Mouse (Mus musculus): ENCODE data around the gene Ttc41. TPM values are rescaled to one million over a fixed set of nuclear protein-coding genes. Genes with fewer than 3 reads are reported as not detected.
A peak's percentile ranks its signal among the peaks of the same experiment; 100 is the strongest.

Gene Ttc41
- polyA plus RNA-seq, 1 experiment from 2014 or later = 3.7 TPM

DNA sequence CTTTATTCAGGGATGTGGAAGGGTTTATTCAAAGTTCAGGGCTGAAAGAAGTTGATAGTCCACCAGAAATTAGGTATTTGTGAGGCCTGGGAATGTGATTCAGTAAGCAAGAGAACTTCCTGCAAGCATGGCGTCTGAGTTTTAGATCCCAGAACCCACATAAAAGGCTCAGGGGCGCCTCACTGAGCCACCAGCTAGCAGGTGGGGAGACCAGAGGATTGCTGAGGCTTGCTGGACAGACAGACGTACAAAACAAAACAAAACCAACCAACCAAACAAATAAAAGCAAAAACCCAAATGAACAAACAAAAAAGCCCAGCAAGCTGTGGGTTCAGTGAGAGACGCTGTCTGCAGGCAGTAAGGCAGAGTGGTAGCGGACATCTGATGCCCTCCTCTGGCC, 77.0 kb downstream of the Ttc41 start:
- no peak for DNase-seq (ENCODE audit: low spot score)
- ATAC-seq (replicated peaks; ENCODE audit: low FRiP score, low TSS enrichment, low read depth) = no peak
- no peaks in the 10 kb centered on the region for H3K27me3 ChIP-seq (replicated peaks; ENCODE audit: control insufficient read depth, insufficient read depth, low read length)
- no peak overlapping the region for H3K4me3 ChIP-seq (ENCODE audit: low read depth, low read length)
- no peak overlapping the region for H3K4me2 ChIP-seq (ENCODE audit: low read length)
- H3K9ac ChIP-seq (ENCODE audit: low read length) = no peak overlapping the region
- no peaks in the 10 kb centered on the region for H3K9me3 ChIP-seq (ENCODE audit: control insufficient read depth, low read length)
- H3K36me3 ChIP-seq (ENCODE audit: control insufficient read depth, insufficient read depth, low read length) = no peaks in the 10 kb centered on the region
- 0 out of 2 replicates have a peak overlapping the region, but pooled peaks have one; percentile 33 for H3K27ac ChIP-seq (ENCODE audit: low read depth)
- peaks cover 18% of the 10 kb centered on the region for H3K4me1 ChIP-seq (replicated peaks; ENCODE audit: control insufficient read depth, insufficient read depth, low read length)
- whole genome bisulfite sequencing = 66% methylated on average over 5 of the region's 5 CpGs

GRCm38 (mm10) chr10:86783561-86783960, 78.0 kb downstream of the Ttc41 start:
- Histone ChIP-seq H3K4me1 (replicated peaks; ENCODE audit: control insufficient read depth, insufficient read depth, low read length) (peaks cover 15% of the 10 kb centered on the region), H3K9me3 (ENCODE audit: control insufficient read depth, low read length) (no peaks in the 10 kb centered on the region), H3K27me3 (replicated peaks; ENCODE audit: control insufficient read depth, insufficient read depth, low read length) (no peaks in the 10 kb centered on the region), H3K36me3 (ENCODE audit: control insufficient read depth, insufficient read depth, low read length) (no peaks in the 10 kb centered on the region), H3K9ac (ENCODE audit: low read length) (no peak overlapping the region), H3K27ac (ENCODE audit: low read depth) (no peak overlapping the region), H3K4me3 (ENCODE audit: low read depth, low read length) (no peak overlapping the region), H3K4me2 (ENCODE audit: low read length) (no peak overlapping the region)
- WGBS = 72% methylated on average over 5 of the region's 5 CpGs
- ATAC-seq (replicated peaks; ENCODE audit: low FRiP score, low TSS enrichment, low read depth) (no peak), DNase-seq (ENCODE audit: low spot score) (no peak)

DNA sequence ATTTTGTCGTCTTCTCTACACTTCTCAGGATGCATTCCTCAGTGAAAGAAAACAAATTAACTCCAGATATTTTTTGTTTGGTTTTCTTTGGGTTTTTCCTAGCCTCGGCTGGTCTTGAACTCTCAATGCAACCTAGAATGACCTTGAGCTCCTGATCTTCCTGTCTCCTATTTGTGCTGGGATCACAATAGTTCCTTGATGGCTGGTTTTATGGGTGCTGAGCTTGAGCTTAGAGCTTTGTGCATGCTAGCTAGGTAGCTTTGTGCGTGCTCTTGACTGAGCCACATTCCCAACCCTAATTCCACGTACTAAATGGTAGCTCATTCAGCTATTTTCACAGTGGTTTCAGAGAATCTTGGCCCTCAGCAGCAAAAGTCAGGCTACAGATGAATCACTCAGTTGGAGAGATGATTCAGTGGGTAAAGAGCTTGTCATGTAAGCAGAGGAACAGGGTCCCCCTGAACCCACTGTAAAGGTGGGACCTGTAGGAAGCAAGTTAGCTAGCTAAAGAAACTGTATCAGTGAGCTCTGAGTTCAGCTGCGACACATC, 78.6 kb downstream of the Ttc41 start:
- ATAC-seq (replicated peaks; ENCODE audit: low FRiP score, low TSS enrichment, low read depth) (no peak), DNase-seq (ENCODE audit: low spot score) (no peak)
- Histone ChIP-seq H3K27me3 (replicated peaks; ENCODE audit: control insufficient read depth, insufficient read depth, low read length) (no peaks in the 10 kb centered on the region), H3K9me3 (ENCODE audit: control insufficient read depth, low read length) (no peaks in the 10 kb centered on the region), H3K4me3 (ENCODE audit: low read depth, low read length) (no peak overlapping the region), H3K27ac (ENCODE audit: low read depth) (no peak overlapping the region), H3K36me3 (ENCODE audit: control insufficient read depth, insufficient read depth, low read length) (no peaks in the 10 kb centered on the region), H3K9ac (ENCODE audit: low read length) (no peak overlapping the region), H3K4me1 (replicated peaks; ENCODE audit: control insufficient read depth, insufficient read depth, low read length) (peaks cover 15% of the 10 kb centered on the region), H3K4me2 (ENCODE audit: low read length) (no peak overlapping the region)
- 79% methylated on average over 5 of the region's 5 CpGs for WGBS

- 62% methylated on average over 2 of the region's 2 CpGs for WGBS
- ATAC-seq (replicated peaks; ENCODE audit: low FRiP score, low TSS enrichment, low read depth) (no peak), DNase-seq (ENCODE audit: low spot score) (no peak)
- H3K4me1 ChIP-seq (replicated peaks; ENCODE audit: control insufficient read depth, insufficient read depth, low read length) = peaks cover 12% of the 10 kb centered on the region
- no peaks in the 10 kb centered on the region for H3K36me3 ChIP-seq (ENCODE audit: control insufficient read depth, insufficient read depth, low read length)
- no peak overlapping the region for H3K4me3 ChIP-seq (ENCODE audit: low read depth, low read length)
- H3K9ac ChIP-seq (ENCODE audit: low read length) = no peak overlapping the region
- no peaks in the 10 kb centered on the region for H3K9me3 ChIP-seq (ENCODE audit: control insufficient read depth, low read length)
- no peaks in the 10 kb centered on the region for H3K27me3 ChIP-seq (replicated peaks; ENCODE audit: control insufficient read depth, insufficient read depth, low read length)
- no peak overlapping the region for H3K27ac ChIP-seq (ENCODE audit: low read depth)
- no peak overlapping the region for H3K4me2 ChIP-seq (ENCODE audit: low read length)
These were observed 79.8 kb downstream of the Ttc41 start for GRCm38 (mm10) chr10:86785396-86785795.

- DNase-seq (ENCODE audit: low spot score) = no peak
- Histone ChIP-seq H3K27ac (ENCODE audit: low read depth) (no peak overlapping the region), H3K9ac (ENCODE audit: low read length) (no peak overlapping the region), H3K36me3 (ENCODE audit: control insufficient read depth, insufficient read depth, low read length) (no peaks in the 10 kb centered on the region), H3K4me2 (ENCODE audit: low read length) (no peak overlapping the region), H3K27me3 (replicated peaks; ENCODE audit: control insufficient read depth, insufficient read depth, low read length) (no peaks in the 10 kb centered on the region), H3K4me1 (replicated peaks; ENCODE audit: control insufficient read depth, insufficient read depth, low read length) (peaks cover 12% of the 10 kb centered on the region), H3K4me3 (ENCODE audit: low read depth, low read length) (no peak overlapping the region), H3K9me3 (ENCODE audit: control insufficient read depth, low read length) (no peaks in the 10 kb centered on the region)
- WGBS = 87% methylated on average over 5 of the region's 5 CpGs
- ATAC-seq (replicated peaks; ENCODE audit: low FRiP score, low TSS enrichment, low read depth) = no peak
These were observed 80.5 kb downstream of the Ttc41 start for GRCm38 (mm10) chr10:86786083-86786482.

DNA sequence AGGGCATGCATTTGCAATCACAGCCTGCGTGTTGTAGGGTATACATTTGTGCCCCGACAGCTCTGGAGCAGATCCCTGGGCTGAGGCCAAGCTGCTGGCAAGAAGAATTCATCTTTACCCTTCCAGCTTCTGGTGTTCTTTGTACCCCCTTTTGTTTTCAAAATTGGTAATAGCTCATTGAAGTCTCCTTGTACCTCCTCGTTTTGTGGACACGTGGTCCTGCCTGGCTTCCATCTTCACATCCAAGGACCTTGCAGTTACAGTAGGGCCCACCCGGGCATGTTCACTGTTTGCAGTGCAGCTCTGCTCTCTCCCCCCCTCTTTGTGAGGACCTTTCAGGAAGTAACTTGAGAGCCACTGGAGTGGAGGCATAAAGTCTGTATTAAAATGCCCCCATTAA, 82.6 kb downstream of the Ttc41 start:
- no peaks in the 10 kb centered on the region for H3K36me3 ChIP-seq (ENCODE audit: control insufficient read depth, insufficient read depth, low read length)
- no peak overlapping the region for H3K4me3 ChIP-seq (ENCODE audit: low read depth, low read length)
- H3K27ac ChIP-seq (ENCODE audit: low read depth) = no peak overlapping the region
- no peak for DNase-seq (ENCODE audit: low spot score)
- H3K4me1 ChIP-seq (replicated peaks; ENCODE audit: control insufficient read depth, insufficient read depth, low read length) = peaks cover 8% of the 10 kb centered on the region; the same call in 1 of the 2 replicates
- no peak overlapping the region for H3K9ac ChIP-seq (ENCODE audit: low read length)
- no peak overlapping the region for H3K4me2 ChIP-seq (ENCODE audit: low read length)
- H3K27me3 ChIP-seq (replicated peaks; ENCODE audit: control insufficient read depth, insufficient read depth, low read length) = no peaks in the 10 kb centered on the region
- no peaks in the 10 kb centered on the region for H3K9me3 ChIP-seq (ENCODE audit: control insufficient read depth, low read length)
- ATAC-seq (replicated peaks; ENCODE audit: low FRiP score, low TSS enrichment, low read depth) = no peak
- WGBS = 42% methylated on average over 5 of the region's 5 CpGs

DNA sequence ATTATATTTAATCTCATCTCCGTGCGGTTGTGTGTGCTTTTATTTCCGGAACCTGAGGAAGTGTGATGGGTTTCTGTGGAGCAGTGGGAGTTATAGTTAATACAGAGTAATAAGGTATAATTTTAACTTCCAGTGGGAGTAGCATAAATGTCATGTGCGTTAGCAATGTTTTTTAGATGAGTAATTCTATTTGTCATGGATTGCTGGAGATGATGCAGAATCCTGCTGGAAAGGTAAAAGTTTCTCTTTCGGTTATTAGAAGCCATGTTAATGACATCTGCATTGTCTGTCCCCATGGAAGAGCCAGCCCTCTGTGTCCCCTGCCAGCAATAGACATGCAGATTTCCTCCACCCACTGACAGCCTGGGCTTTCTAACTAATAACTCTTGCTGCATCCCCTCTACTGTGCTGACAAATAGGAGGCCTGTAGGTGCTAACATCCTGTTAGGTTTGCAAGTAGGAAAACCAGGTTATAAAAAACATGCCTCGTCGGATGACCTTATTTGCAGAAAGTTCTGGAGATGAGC, 83.6 kb downstream of the Ttc41 start:
- 81% methylated on average over 7 of the region's 7 CpGs for WGBS
- peaks cover 13% of the 10 kb centered on the region; the same call in 1 of the 2 replicates for H3K4me1 ChIP-seq (replicated peaks; ENCODE audit: control insufficient read depth, insufficient read depth, low read length)
- H3K36me3 ChIP-seq (ENCODE audit: control insufficient read depth, insufficient read depth, low read length) = no peaks in the 10 kb centered on the region
- no peak overlapping the region for H3K27ac ChIP-seq (ENCODE audit: low read depth)
- no peak overlapping the region for H3K4me3 ChIP-seq (ENCODE audit: low read depth, low read length)
- H3K9ac ChIP-seq (ENCODE audit: low read length) = no peak overlapping the region
- no peak for ATAC-seq (replicated peaks; ENCODE audit: low FRiP score, low TSS enrichment, low read depth)
- no peaks in the 10 kb centered on the region for H3K27me3 ChIP-seq (replicated peaks; ENCODE audit: control insufficient read depth, insufficient read depth, low read length)
- H3K9me3 ChIP-seq (ENCODE audit: control insufficient read depth, low read length) = no peaks in the 10 kb centered on the region
- no peak for DNase-seq (ENCODE audit: low spot score)
- no peak overlapping the region for H3K4me2 ChIP-seq (ENCODE audit: low read length)

DNA sequence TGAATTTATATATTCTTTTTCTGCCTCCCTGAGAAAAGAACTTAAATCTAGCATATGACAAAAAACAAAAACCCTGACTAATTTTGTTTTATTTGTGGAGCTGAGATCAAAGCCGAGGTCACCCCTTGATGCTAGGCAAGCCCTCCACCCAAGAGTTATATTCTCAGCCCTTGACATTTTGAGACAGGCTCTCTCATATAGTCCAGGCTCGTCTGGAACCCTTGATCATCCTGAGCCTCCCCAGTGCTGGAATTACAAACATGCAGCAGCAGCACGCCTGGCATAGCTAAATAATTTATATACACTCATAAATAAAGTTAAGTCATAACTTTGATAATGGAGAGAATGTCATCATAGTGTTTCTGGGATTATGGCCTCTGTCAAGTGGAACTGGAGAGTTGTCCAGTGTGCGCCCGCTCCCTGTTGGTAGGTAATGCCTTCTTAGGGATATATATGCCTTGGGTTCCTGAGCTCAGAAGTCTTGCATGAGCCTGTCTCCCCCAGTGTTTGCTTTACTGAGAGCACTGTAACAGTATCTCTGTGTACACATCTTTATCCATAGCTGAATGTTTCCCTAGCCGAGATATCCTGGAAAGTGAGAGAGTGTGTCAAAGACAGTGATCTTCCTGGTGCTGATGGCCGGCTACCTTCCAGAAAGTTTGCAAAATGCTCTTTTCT, 86.0 kb downstream of the Ttc41 start:
- Histone ChIP-seq H3K4me2 (ENCODE audit: low read length) (no peak overlapping the region), H3K36me3 (ENCODE audit: control insufficient read depth, insufficient read depth, low read length) (no peaks in the 10 kb centered on the region), H3K4me1 (replicated peaks; ENCODE audit: control insufficient read depth, insufficient read depth, low read length) (peaks cover 13% of the 10 kb centered on the region; the same call in 1 of the 2 replicates), H3K27me3 (replicated peaks; ENCODE audit: control insufficient read depth, insufficient read depth, low read length) (no peaks in the 10 kb centered on the region), H3K27ac (ENCODE audit: low read depth) (no peak overlapping the region), H3K4me3 (ENCODE audit: low read depth, low read length) (no peak overlapping the region), H3K9ac (ENCODE audit: low read length) (no peak overlapping the region), H3K9me3 (ENCODE audit: control insufficient read depth, low read length) (no peaks in the 10 kb centered on the region)
- WGBS = 38% methylated on average over 7 of the region's 7 CpGs
- no peak for DNase-seq (ENCODE audit: low spot score)
- peak; percentile 57; the same call in 1 of the 2 replicates for ATAC-seq (replicated peaks; ENCODE audit: low FRiP score, low TSS enrichment, low read depth)

Measured in intestine, embryonic 14.5 days (tissue).